Mouse (Mus musculus) forebrain, embryonic 10.5 days (tissue): ENCODE measurements around the gene Cd300lf. TPM values are rescaled to one million over a fixed set of nuclear protein-coding genes. Genes with fewer than 3 reads are reported as not detected.

Experiments
- DNase-seq: peaks from one replicate; pipeline ENCODE4 v3.0.0-alpha.2; 2017; ENCODE audit warnings: low spot score; ENCODE audit errors: extremely low spot score
- H3K27ac ChIP-seq: fragments of 300-500 bp; sonication (generic); 2 replicates; pipeline ENCODE4 v1.5.1; 2016; ENCODE audit warnings: mild to moderate bottlenecking
- H3K27me3 ChIP-seq: fragments of 300-500 bp; sonication (generic); 2 replicates; pipeline ENCODE4 v1.6.1; 2016; ENCODE audit warnings: mild to moderate bottlenecking; ENCODE audit not compliant: poor library complexity, severe bottlenecking
- H3K36me3 ChIP-seq: fragments of 300-500 bp; sonication (generic); replicated peaks from 2 replicates; pipeline ENCODE4 v1.6.1; 2016; ENCODE audit warnings: mild to moderate bottlenecking, moderate library complexity
- H3K4me1 ChIP-seq: fragments of 300-500 bp; sonication (generic); 2 replicates; pipeline ENCODE4 v1.6.1; 2016
- H3K4me3 ChIP-seq: fragments of 300-500 bp; sonication (generic); 2 replicates; pipeline ENCODE4 v1.5.1; 2016; ENCODE audit warnings: mild to moderate bottlenecking, moderate library complexity
- H3K9me3 ChIP-seq: fragments of 300-500 bp; sonication (generic); 2 replicates; pipeline ENCODE4 v1.6.1; 2016; ENCODE audit warnings: mild to moderate bottlenecking, moderate library complexity
- WGBS: fragments of 180-500 bp; shearing (Covaris S2); methylation state at CpG from one replicate; pipeline ENCODE4 v1.1.7; 2016; 5-methylcytosine and 5-hydroxymethylcytosine counted together
- polyA plus RNA-seq: library from polyadenylated mRNA; unstranded; fragments of >200 nt; fragmentation: Nextera tagmentation; extraction: Ambion mirVana; gene quantifications from 2 replicates; pipeline ENCODE4 v1.2.1, GENCODE M21; 2016

Cd300lf gene
- polyA plus RNA-seq, 1 experiment from 2014 or later, result 0.09 TPM

- Histone ChIP-seq H3K27me3 (peaks cover 21% of the 10 kb centered on the region), H3K27ac (no peak overlapping the region), H3K4me1 (peaks cover 4% of the 10 kb centered on the region), H3K9me3 (no peaks in the 10 kb centered on the region), H3K36me3 (no peaks in the 10 kb centered on the region), H3K4me3 (no peak overlapping the region)
- no peak for DNase-seq
- WGBS, result 94% methylated on average over 1 of the region's 1 CpGs
Observed at GRCm38 (mm10) chr11:115077436-115077835, 56.4 kb downstream of the Cd300lf start.

GRCm38 (mm10) chr11:115075859-115076258 lies 57.9 kb downstream of the Cd300lf start:
- no peak overlapping the region for H3K27ac ChIP-seq
- no peak for DNase-seq
- no peak overlapping the region for H3K4me3 ChIP-seq
- H3K36me3 ChIP-seq, result no peaks in the 10 kb centered on the region
- 88% methylated on average over 5 of the region's 5 CpGs for WGBS
- H3K27me3 ChIP-seq, result peaks cover 25% of the 10 kb centered on the region
- H3K4me1 ChIP-seq, result peaks cover 19% of the 10 kb centered on the region
- H3K9me3 ChIP-seq, result no peaks in the 10 kb centered on the region

- 81% methylated on average over 7 of the region's 7 CpGs for WGBS
- peaks cover 24% of the 10 kb centered on the region for H3K4me1 ChIP-seq
- peaks cover 28% of the 10 kb centered on the region for H3K27me3 ChIP-seq
- no peaks in the 10 kb centered on the region for H3K9me3 ChIP-seq
- H3K27ac ChIP-seq, result no peak overlapping the region
- no peak for DNase-seq
- no peaks in the 10 kb centered on the region for H3K36me3 ChIP-seq
- H3K4me3 ChIP-seq, result no peak overlapping the region
Observed at GRCm38 (mm10) chr11:115075407-115075806, 58.4 kb downstream of the Cd300lf start.

GRCm38 (mm10) chr11:115073002-115073401 lies 60.8 kb downstream of the Cd300lf start:
- peaks cover 48% of the 10 kb centered on the region for H3K27me3 ChIP-seq
- DNase-seq, result no peak
- 81% methylated on average over 5 of the region's 5 CpGs for WGBS

GRCm38 (mm10) chr11:115071631-115072294 lies 62.0 kb downstream of the Cd300lf start:
- peaks cover 52% of the 10 kb centered on the region for H3K27me3 ChIP-seq
- peak overlapping the region; percentile 73 for H3K27ac ChIP-seq
- DNase-seq, result peak; percentile 26
- peak overlapping the region; percentile 13; the same call in 1 of the 2 replicates for H3K4me3 ChIP-seq
- no peaks in the 10 kb centered on the region for H3K9me3 ChIP-seq
- H3K4me1 ChIP-seq, result peaks cover 30% of the 10 kb centered on the region
- 29% methylated on average over 14 of the region's 14 CpGs for WGBS
- no peaks in the 10 kb centered on the region for H3K36me3 ChIP-seq

More at GRCm38 (mm10) chr11:115073002-115073401, 60.8 kb downstream of the Cd300lf start:
- H3K4me1 ChIP-seq, result peaks cover 30% of the 10 kb centered on the region
- H3K36me3 ChIP-seq, result no peaks in the 10 kb centered on the region
- H3K4me3 ChIP-seq, result no peak overlapping the region
- H3K9me3 ChIP-seq, result no peaks in the 10 kb centered on the region
- 0 out of 2 replicates have a peak overlapping the region, but pooled peaks have one; percentile 25 for H3K27ac ChIP-seq

GRCm38 (mm10) chr11:115071015-115071551 lies 62.7 kb downstream of the Cd300lf start:
- H3K4me1 ChIP-seq, result peaks cover 30% of the 10 kb centered on the region
- peak overlapping the region; percentile 73; the same call in 1 of the 2 replicates for H3K27ac ChIP-seq
- peaks cover 52% of the 10 kb centered on the region for H3K27me3 ChIP-seq
- H3K4me3 ChIP-seq, result peak overlapping the region; percentile 13; the same call in 1 of the 2 replicates
- DNase-seq, result peak; percentile 39
- H3K9me3 ChIP-seq, result no peaks in the 10 kb centered on the region
- no peaks in the 10 kb centered on the region for H3K36me3 ChIP-seq
- WGBS, result 10% methylated on average over 9 of the region's 9 CpGs

- 80% methylated on average over 6 of the region's 6 CpGs for WGBS
- Histone ChIP-seq H3K27ac (no peak overlapping the region), H3K27me3 (peaks cover 27% of the 10 kb centered on the region), H3K4me3 (no peak overlapping the region), H3K9me3 (no peaks in the 10 kb centered on the region), H3K4me1 (peaks cover 26% of the 10 kb centered on the region), H3K36me3 (no peaks in the 10 kb centered on the region)
- DNase-seq, result no peak
Observed at GRCm38 (mm10) chr11:115066768-115067167, 67.0 kb downstream of the Cd300lf start.

Other genes with a start within 250 kb of the Cd300lf start
- 0.42 and 1.3 TPM in 2 replicates for gene Cd300a, start 244.0 kb downstream of the Cd300lf start, polyA plus RNA-seq
- gene Cd300lb, start 199.6 kb downstream of the Cd300lf start, polyA plus RNA-seq, result not detected in 2 replicates
- gene Cd300c, start 164.8 kb downstream of the Cd300lf start, polyA plus RNA-seq, result not detected in 2 replicates
- 0.17 TPM in 1 of 2 replicates, not detected in the other for gene Cd300ld, start 144.1 kb downstream of the Cd300lf start, polyA plus RNA-seq
- gene Cd300c2, start 132.1 kb downstream of the Cd300lf start, polyA plus RNA-seq, result 0.20 and 0.41 TPM in 2 replicates
- gene Cd300ld2, start 117.8 kb downstream of the Cd300lf start, polyA plus RNA-seq, result not detected in 2 replicates
- gene Cd300ld4, start 107.0 kb downstream of the Cd300lf start, polyA plus RNA-seq, result not detected in 2 replicates
- gene Cd300ld5, start 96.2 kb downstream of the Cd300lf start, polyA plus RNA-seq, result not detected in 2 replicates
- not detected in 2 replicates for gene Cd300ld3, start 85.6 kb downstream of the Cd300lf start, polyA plus RNA-seq
- not detected in 2 replicates for gene Cd300e, start 71.8 kb downstream of the Cd300lf start, polyA plus RNA-seq
- gene Rab37, start 42.6 kb downstream of the Cd300lf start, polyA plus RNA-seq, result 0.76 and 0.90 TPM in 2 replicates
- gene Slc9a3r1, start 29.3 kb upstream of the Cd300lf start, polyA plus RNA-seq, result 36.6 and 38.1 TPM in 2 replicates
- gene Tmem104, start 53.5 kb upstream of the Cd300lf start, polyA plus RNA-seq, result 8.7 and 8.8 TPM in 2 replicates
- gene Nat9, start 53.9 kb upstream of the Cd300lf start, polyA plus RNA-seq, result 16.9 and 20.6 TPM in 2 replicates
- gene Grin2c, start 133.3 kb upstream of the Cd300lf start, polyA plus RNA-seq, result not detected in 2 replicates
- gene Fdxr, start 143.1 kb upstream of the Cd300lf start, polyA plus RNA-seq, result 16.3 and 17.5 TPM in 2 replicates
- 0.45 and 0.49 TPM in 2 replicates for gene Fads6, start 163.7 kb upstream of the Cd300lf start, polyA plus RNA-seq
- gene Otop2, start 173.2 kb upstream of the Cd300lf start, polyA plus RNA-seq, result 0.12 TPM in 1 of 2 replicates, not detected in the other
- 0.05 TPM in 1 of 2 replicates, not detected in the other for gene Ush1g, start 188.0 kb upstream of the Cd300lf start, polyA plus RNA-seq
- gene Otop3, start 200.7 kb upstream of the Cd300lf start, polyA plus RNA-seq, result not detected in 2 replicates
- gene Hid1, start 233.8 kb upstream of the Cd300lf start, polyA plus RNA-seq, result 16.2 and 18.2 TPM in 2 replicates
- 21.1 and 21.8 TPM in 2 replicates for gene Cdr2l, start 247.9 kb upstream of the Cd300lf start, polyA plus RNA-seq